11 mouse cellular contexts compared by ENCODE assay signal in genomic region chr3:58116848-58117247, GRCm38 (mm10).
DNase-seq lines count a peak whose midpoint lies in the region.
"Had no signal": no experiment of that assay in that cellular context is flagged by ENCODE, and none has a peak within 500 bp of the region (broad histone marks: within the 10 kb centered on the region; RNA-seq: fewer than 3 reads in every experiment).

No protein-coding gene starts in this region.

- peak; percentile 88 for DNase-seq in right cerebral cortex, adult 18-20 months
- DNase-seq in right cerebral cortex, postnatal 14 days: no peak
- DNase-seq in frontal cortex, postnatal 25 days (ENCODE audit: low spot score in 2 of 2): peak; percentile 24 to 55
- DNase-seq in left cerebral cortex, adult 9 months (ENCODE audit: low spot score in 2 of 2): peak; percentile 53 to 86
- no peak for DNase-seq in thymus, postnatal 0 days (ENCODE audit: low spot score)
- no peak for DNase-seq in adrenal gland, adult (ENCODE audit: inconsistent age in 2 of 2, low spot score in 1 of 2)
- no peak for DNase-seq in adrenal gland, postnatal 10 days
- DNase-seq: adrenal gland, adult 2 months; cerebellum, adult 11-12 months; cerebellum, postnatal 25 days; heart, postnatal 14 days had no signal

Comparison
In these comparisons a context has a peak if more than half of its experiments do, and no peak if none do; other contexts are left out.
1. DNase-seq: peak in right cerebral cortex, adult 18-20 months (single experiment), frontal cortex, postnatal 25 days (2 of 2) and left cerebral cortex, adult 9 months (2 of 2); none in right cerebral cortex, postnatal 14 days (single experiment), thymus, postnatal 0 days (single experiment), adrenal gland, adult (0 of 2) and adrenal gland, postnatal 10 days (single experiment).